13 mouse cellular contexts compared by ENCODE assay signal in genomic region chr3:6675354-6675753, GRCm38 (mm10). TPM values are rescaled to one million over a fixed set of nuclear protein-coding genes. Genes with fewer than 3 reads are reported as not detected.
DNase-seq lines count a peak whose midpoint lies in the region; ATAC-seq and TF ChIP-seq lines count a peak whose summit lies in the region.
"Had no signal": no experiment of that assay in that cellular context is flagged by ENCODE, and none has a peak within 500 bp of the region (broad histone marks: within the 10 kb centered on the region; RNA-seq: fewer than 3 reads in every experiment).

No protein-coding gene starts in this region.

- H3K4me3 ChIP-seq in hindbrain, embryonic 11.5 days (ENCODE audit: low read depth, low read length), result no peak overlapping the region
- H3K4me3 ChIP-seq in hindbrain, embryonic 12.5 days, result no peak overlapping the region
- H3K4me3 ChIP-seq in neural tube, embryonic 11.5 days (ENCODE audit: low read depth, low read length), result no peak overlapping the region
- no peak overlapping the region for H3K4me3 ChIP-seq in forebrain, postnatal 0 days (ENCODE audit: low read depth, low read length)
- no peak overlapping the region for H3K4me3 ChIP-seq in stomach, postnatal 0 days (ENCODE audit: low read depth, low read length)
- H3K4me3 ChIP-seq in heart, embryonic 10.5 days, result no peak overlapping the region

- peak; percentile 62 for TF ChIP-seq CTCF in forebrain, postnatal 0 days (IDR thresholded peaks at IDR 0.05; ENCODE audit: low read depth)
- peak; percentile 37 for TF ChIP-seq CTCF in stomach, postnatal 0 days (IDR thresholded peaks at IDR 0.05; ENCODE audit: low read depth)

- peak; percentile 10 for DNase-seq in hindbrain, embryonic 11.5 days (ENCODE audit: low spot score)
- DNase-seq in neural tube, embryonic 11.5 days (ENCODE audit: low spot score), result peak; percentile 34
- no peak for DNase-seq in neural tube, embryonic 10.5 days (ENCODE audit: extremely low spot score, low spot score)
- peak; percentile 39 for DNase-seq in forebrain, postnatal 0 days
- no peak for DNase-seq in stomach, postnatal 0 days (ENCODE audit: low spot score)
- DNase-seq in cerebellum, adult 18-20 months, result no peak
- no peak for DNase-seq in heart, embryonic 10.5 days (ENCODE audit: low spot score)
- DNase-seq: cerebellum, adult 2 months; heart, adult 18-20 months; lung, postnatal 14 days had no signal

- no peak overlapping the region for H3K4me2 ChIP-seq in hindbrain, embryonic 11.5 days (replicated peaks; ENCODE audit: low read depth, low read length)
- H3K4me2 ChIP-seq in hindbrain, embryonic 12.5 days (replicated peaks), result no peak overlapping the region
- H3K4me2 ChIP-seq in neural tube, embryonic 11.5 days (ENCODE audit: low read depth), result no peak overlapping the region
- H3K4me2 ChIP-seq in forebrain, postnatal 0 days (ENCODE audit: low read depth), result no peak overlapping the region
- H3K4me2 ChIP-seq in stomach, postnatal 0 days (replicated peaks; ENCODE audit: low read depth), result no peak overlapping the region

- no peak overlapping the region for H3K27ac ChIP-seq in hindbrain, embryonic 11.5 days (ENCODE audit: low read depth, low read length)
- no peak overlapping the region for H3K27ac ChIP-seq in hindbrain, embryonic 12.5 days
- H3K27ac ChIP-seq in neural tube, embryonic 11.5 days (ENCODE audit: low read depth, low read length), result no peak overlapping the region
- H3K27ac ChIP-seq in forebrain, postnatal 0 days (ENCODE audit: low read depth, low read length), result no peak overlapping the region
- H3K27ac ChIP-seq in stomach, postnatal 0 days (replicated peaks), result no peak overlapping the region
- no peak overlapping the region for H3K27ac ChIP-seq in heart, embryonic 10.5 days

- no peaks in the 10 kb centered on the region for H3K9me3 ChIP-seq in hindbrain, embryonic 11.5 days (ENCODE audit: control insufficient read depth, low read length)
- H3K9me3 ChIP-seq in hindbrain, embryonic 12.5 days (replicated peaks), result no peaks in the 10 kb centered on the region
- H3K9me3 ChIP-seq in neural tube, embryonic 11.5 days (ENCODE audit: control insufficient read depth, low read length), result no peaks in the 10 kb centered on the region
- H3K9me3 ChIP-seq in forebrain, postnatal 0 days (ENCODE audit: low read length), result no peaks in the 10 kb centered on the region
- H3K9me3 ChIP-seq in stomach, postnatal 0 days (ENCODE audit: control insufficient read depth, low read length), result no peaks in the 10 kb centered on the region
- H3K9me3 ChIP-seq in heart, embryonic 10.5 days, result no peaks in the 10 kb centered on the region
- H3K9me3 ChIP-seq: G1E had no signal

- no peaks in the 10 kb centered on the region for H3K36me3 ChIP-seq in hindbrain, embryonic 11.5 days (ENCODE audit: control insufficient read depth, insufficient read depth, low read length)
- H3K36me3 ChIP-seq in hindbrain, embryonic 12.5 days, result no peaks in the 10 kb centered on the region
- no peaks in the 10 kb centered on the region for H3K36me3 ChIP-seq in neural tube, embryonic 11.5 days (ENCODE audit: control insufficient read depth, insufficient read depth, low read length)
- H3K36me3 ChIP-seq in forebrain, postnatal 0 days (ENCODE audit: insufficient read depth), result no peaks in the 10 kb centered on the region
- no peaks in the 10 kb centered on the region for H3K36me3 ChIP-seq in stomach, postnatal 0 days (ENCODE audit: control insufficient read depth, insufficient read depth, low read length)
- no peaks in the 10 kb centered on the region for H3K36me3 ChIP-seq in heart, embryonic 10.5 days
- H3K36me3 ChIP-seq: G1E had no signal

- ATAC-seq in hindbrain, embryonic 11.5 days (ENCODE audit: low FRiP score), result no peak
- no peak; the same call in 1 of the 2 replicates for ATAC-seq in hindbrain, embryonic 12.5 days (ENCODE audit: low FRiP score)
- ATAC-seq in neural tube, embryonic 11.5 days (ENCODE audit: insufficient read depth, low FRiP score, low TSS enrichment), result peak; percentile 60; the same call in 1 of the 2 replicates
- peak; percentile 84 for ATAC-seq in forebrain, postnatal 0 days
- ATAC-seq in stomach, postnatal 0 days (ENCODE audit: low FRiP score, low TSS enrichment), result no peak

- H3K4me1 ChIP-seq in hindbrain, embryonic 11.5 days (replicated peaks; ENCODE audit: control insufficient read depth, insufficient read depth, low read length), result no peaks in the 10 kb centered on the region
- H3K4me1 ChIP-seq in hindbrain, embryonic 12.5 days, result no peaks in the 10 kb centered on the region
- H3K4me1 ChIP-seq in neural tube, embryonic 11.5 days (ENCODE audit: control insufficient read depth, insufficient read depth, low read length), result no peaks in the 10 kb centered on the region
- H3K4me1 ChIP-seq in forebrain, postnatal 0 days (ENCODE audit: insufficient read depth), result no peaks in the 10 kb centered on the region
- H3K4me1 ChIP-seq in stomach, postnatal 0 days (replicated peaks; ENCODE audit: control insufficient read depth, insufficient read depth), result no peaks in the 10 kb centered on the region
- H3K4me1 ChIP-seq in heart, embryonic 10.5 days, result no peaks in the 10 kb centered on the region

- H3K27me3 ChIP-seq in hindbrain, embryonic 11.5 days (ENCODE audit: control insufficient read depth, insufficient read depth, low read length), result no peaks in the 10 kb centered on the region
- no peaks in the 10 kb centered on the region for H3K27me3 ChIP-seq in hindbrain, embryonic 12.5 days
- no peaks in the 10 kb centered on the region for H3K27me3 ChIP-seq in neural tube, embryonic 11.5 days (ENCODE audit: control insufficient read depth, insufficient read depth, low read length)
- no peaks in the 10 kb centered on the region for H3K27me3 ChIP-seq in forebrain, postnatal 0 days (ENCODE audit: insufficient read depth, low read length)
- H3K27me3 ChIP-seq in stomach, postnatal 0 days (ENCODE audit: control insufficient read depth, insufficient read depth, low read length), result no peaks in the 10 kb centered on the region
- H3K27me3 ChIP-seq in heart, embryonic 10.5 days (ENCODE audit: insufficient read depth, poor library complexity, severe bottlenecking), result no peaks in the 10 kb centered on the region

- 56% methylated on average over 3 of the region's 3 CpGs for WGBS in hindbrain, embryonic 11.5 days
- 53% methylated on average over 3 of the region's 3 CpGs for WGBS in hindbrain, embryonic 12.5 days
- 69% methylated on average over 3 of the region's 3 CpGs for WGBS in neural tube, embryonic 11.5 days
- WGBS in forebrain, postnatal 0 days, result 48% methylated on average over 3 of the region's 3 CpGs
- WGBS in stomach, postnatal 0 days, result 42% methylated on average over 3 of the region's 3 CpGs
- 48% methylated on average over 3 of the region's 3 CpGs for WGBS in heart, embryonic 10.5 days

- TF ChIP-seq EP300 in stomach, postnatal 0 days (optimal IDR thresholded peaks at IDR 0.05), result no peak

- H3K9ac ChIP-seq in hindbrain, embryonic 11.5 days (ENCODE audit: low read depth, low read length), result no peak overlapping the region
- no peak overlapping the region for H3K9ac ChIP-seq in hindbrain, embryonic 12.5 days
- no peak overlapping the region for H3K9ac ChIP-seq in neural tube, embryonic 11.5 days (ENCODE audit: low read length)
- no peak overlapping the region for H3K9ac ChIP-seq in forebrain, postnatal 0 days
- no peak overlapping the region for H3K9ac ChIP-seq in stomach, postnatal 0 days (ENCODE audit: low read length)

RNA-seq across cellular contexts. Expression of gene 1700008P02Rik, which starts 55.1 kb away (rescaled TPM):
- not detected in 2 replicates for polyA plus RNA-seq in hindbrain, embryonic 11.5 days (2014; fragmentation: Nextera tagmentation; extraction: Ambion mirVana)
- polyA plus RNA-seq in hindbrain, embryonic 12.5 days (2016; fragmentation: Nextera tagmentation; extraction: Ambion mirVana), result not detected in 2 replicates
- polyA plus RNA-seq in neural tube, embryonic 11.5 days (2014; fragmentation: Nextera tagmentation; extraction: Ambion mirVana), result not detected in 2 replicates
- not detected in 2 replicates for total RNA-seq in forebrain, postnatal 0 days (2014; rRNA removed)
- not detected in 2 replicates for polyA plus RNA-seq in forebrain, postnatal 0 days (2015; fragmentation: Nextera tagmentation; extraction: Ambion mirVana)
- not detected in 2 replicates for polyA plus RNA-seq in stomach, postnatal 0 days (2015; fragmentation: Nextera tagmentation; extraction: Ambion mirVana)
- polyA plus RNA-seq in heart, embryonic 10.5 days (2016; fragmentation: Nextera tagmentation; extraction: Ambion mirVana), result not detected in 2 replicates
- total RNA-seq: G1E; heart, adult 18-20 months; layer of hippocampus, adult 8-10 months had no signal
- polyA plus RNA-seq: cerebellum, adult 2 months; G1E had no signal

Comparison
In these comparisons a context has a peak if more than half of its experiments do, and no peak if none do; other contexts are left out.
1. DNase-seq: peak in hindbrain, embryonic 11.5 days (single experiment), neural tube, embryonic 11.5 days (single experiment) and forebrain, postnatal 0 days (single experiment); none in neural tube, embryonic 10.5 days (single experiment), stomach, postnatal 0 days (single experiment), cerebellum, adult 18-20 months (0 of 2) and heart, embryonic 10.5 days (single experiment).
2. ATAC-seq: peak in neural tube, embryonic 11.5 days (single experiment) and forebrain, postnatal 0 days (single experiment); none in hindbrain, embryonic 11.5 days (single experiment), hindbrain, embryonic 12.5 days (single experiment) and stomach, postnatal 0 days (single experiment).